Mouse (Mus musculus) liver, postnatal 0 days (tissue): ENCODE measurements at regions not wholly inside any gene's neighbourhood (a gene's known extent, or its start where the extent isn't known, plus 50 kb on each side); places are given as distances from the start of the nearest gene placed in this dataset.
A peak's percentile ranks its signal among the peaks of the same experiment; 100 is the strongest.

Source experiments
- ATAC-seq: fragments of 200-750 bp; cut with Nextera tagmentation; 2 replicates; pipeline ENCODE4 v1.8.0; 2017; ENCODE audit warnings: mild to moderate bottlenecking, moderate library complexity
- DNase-seq: peaks from one replicate; pipeline ENCODE4 v3.0.0-alpha.2; 2016
- H3K27ac ChIP-seq: fragments of 300-500 bp; sonication (generic); 2 replicates; pipeline ENCODE4 v1.5.1; 2014; ENCODE audit warnings: antibody characterized with exemption, moderate library complexity, mild to moderate bottlenecking, low read depth
- H3K27me3 ChIP-seq: fragments of 300-500 bp; sonication (generic); 2 replicates; pipeline ENCODE4 v1.6.1; 2014; ENCODE audit warnings: low read length, control low read depth, mixed read lengths; ENCODE audit not compliant: insufficient read depth
- H3K36me3 ChIP-seq: fragments of 300-500 bp; sonication (generic); replicated peaks from 2 replicates; pipeline ENCODE4 v1.6.1; 2014; ENCODE audit warnings: mild to moderate bottlenecking, control low read depth, low read length, moderate library complexity, mixed read lengths; ENCODE audit not compliant: insufficient read depth
- H3K4me1 ChIP-seq: fragments of 300-500 bp; sonication (generic); 2 replicates; pipeline ENCODE4 v1.6.1; 2014; ENCODE audit warnings: antibody characterized with exemption, mild to moderate bottlenecking, control low read depth; ENCODE audit not compliant: insufficient read depth
- H3K4me2 ChIP-seq: fragments of 300-500 bp; sonication (generic); 2 replicates; pipeline ENCODE4 v1.6.1; 2014; ENCODE audit warnings: low read depth, mild to moderate bottlenecking, low read length, moderate library complexity, mixed read lengths
- H3K4me3 ChIP-seq: fragments of 300-500 bp; sonication (generic); 2 replicates; pipeline ENCODE4 v1.5.1; 2014; ENCODE audit warnings: low read depth, low read length
- H3K9ac ChIP-seq: fragments of 300-500 bp; sonication (generic); replicated peaks from 2 replicates; pipeline ENCODE4 v1.6.1; 2014; ENCODE audit warnings: mild to moderate bottlenecking, moderate library complexity
- H3K9me3 ChIP-seq: fragments of 300-500 bp; sonication (generic); 2 replicates; pipeline ENCODE4 v1.6.1; 2016; ENCODE audit warnings: mild to moderate bottlenecking, control low read depth, low read length, mixed read lengths
- CTCF ChIP-seq: sonication (generic); IDR thresholded peaks from 2 replicates; pipeline ENCODE4 v1.5.1; 2016; ENCODE audit warnings: antibody characterized with exemption, low read depth
- EP300 ChIP-seq: IDR thresholded peaks from 2 replicates; pipeline ENCODE4 v1.6.1; 2016; ENCODE audit warnings: antibody characterized with exemption, low read depth, mild to moderate bottlenecking
- WGBS: fragments of 180-500 bp; shearing (Covaris S2); extraction: QIAGEN DNeasy Blood & Tissue Kit; methylation state at CpG from one replicate; pipeline ENCODE4 v1.1.7; 2014; ENCODE audit not compliant: insufficient replicate concordance; 5-methylcytosine and 5-hydroxymethylcytosine counted together

GRCm38 (mm10) chr8:112933815-112934214, 364.0 kb downstream of the Cntnap4 start:
- Histone ChIP-seq H3K4me2 (no peak overlapping the region), H3K4me3 (no peak overlapping the region), H3K27ac (no peak overlapping the region), H3K9me3 (no peaks in the 10 kb centered on the region; the same call in 1 of the 2 replicates), H3K36me3 (no peaks in the 10 kb centered on the region), H3K27me3 (no peaks in the 10 kb centered on the region), H3K9ac (no peak overlapping the region), H3K4me1 (no peaks in the 10 kb centered on the region)
- ATAC-seq (no peak), DNase-seq (no peak)
- 69% methylated on average over 2 of the region's 2 CpGs for WGBS
- no peak for TF ChIP-seq EP300
- TF ChIP-seq CTCF = no peak

GRCm38 (mm10) chr8:112935411-112935810, 365.6 kb downstream of the Cntnap4 start:
- DNase-seq = no peak
- TF ChIP-seq CTCF = no peak
- WGBS = 77% methylated on average over 3 of the region's 3 CpGs

GRCm38 (mm10) chr8:112935897-112936719, 366.3 kb downstream of the Cntnap4 start:
- TF ChIP-seq CTCF (no peak), EP300 (no peak)
- no peaks in the 10 kb centered on the region for H3K9me3 ChIP-seq
- ATAC-seq = no peak
- H3K27ac ChIP-seq = no peak overlapping the region
- H3K36me3 ChIP-seq = no peaks in the 10 kb centered on the region
- no peaks in the 10 kb centered on the region for H3K27me3 ChIP-seq
- WGBS = 76% methylated on average over 9 of the region's 9 CpGs
- no peak overlapping the region for H3K4me2 ChIP-seq
- DNase-seq = no peak
- H3K4me1 ChIP-seq = no peaks in the 10 kb centered on the region
- no peak overlapping the region for H3K9ac ChIP-seq
- H3K4me3 ChIP-seq = no peak overlapping the region

More at GRCm38 (mm10) chr8:112935411-112935810, 365.6 kb downstream of the Cntnap4 start:
- no peaks in the 10 kb centered on the region for H3K27me3 ChIP-seq
- H3K36me3 ChIP-seq = no peaks in the 10 kb centered on the region
- no peak overlapping the region for H3K27ac ChIP-seq
- no peak overlapping the region for H3K4me3 ChIP-seq
- H3K4me2 ChIP-seq = no peak overlapping the region
- no peaks in the 10 kb centered on the region for H3K4me1 ChIP-seq
- H3K9me3 ChIP-seq = no peaks in the 10 kb centered on the region
- no peak for ATAC-seq
- no peak overlapping the region for H3K9ac ChIP-seq

GRCm38 (mm10) chr8:112972418-112972817, 402.6 kb downstream of the Cntnap4 start:
- H3K27ac ChIP-seq = no peak overlapping the region
- H3K9ac ChIP-seq = no peak overlapping the region
- DNase-seq (peak; percentile 56), ATAC-seq (no peak)
- H3K4me2 ChIP-seq = no peak overlapping the region
- no peaks in the 10 kb centered on the region for H3K27me3 ChIP-seq
- no peak overlapping the region for H3K4me3 ChIP-seq
- WGBS = 8% methylated on average over 6 of the region's 6 CpGs
- no peaks in the 10 kb centered on the region for H3K9me3 ChIP-seq
- no peaks in the 10 kb centered on the region for H3K36me3 ChIP-seq
- no peaks in the 10 kb centered on the region for H3K4me1 ChIP-seq
- no peak for TF ChIP-seq EP300
- peak; percentile 65 for TF ChIP-seq CTCF

- no peak overlapping the region for H3K4me2 ChIP-seq
- H3K36me3 ChIP-seq = no peaks in the 10 kb centered on the region
- no peak overlapping the region for H3K9ac ChIP-seq
- 62% methylated on average over 2 of the region's 2 CpGs for WGBS
- no peak overlapping the region for H3K4me3 ChIP-seq
- ATAC-seq (no peak), DNase-seq (no peak)
- no peaks in the 10 kb centered on the region for H3K9me3 ChIP-seq
- no peak overlapping the region for H3K27ac ChIP-seq
- TF ChIP-seq EP300 (no peak), CTCF (no peak)
- H3K4me1 ChIP-seq = no peaks in the 10 kb centered on the region
- no peaks in the 10 kb centered on the region for H3K27me3 ChIP-seq
These were observed 405.9 kb downstream of the Cntnap4 start for GRCm38 (mm10) chr8:112975734-112976133.

- no peak for DNase-seq
- TF ChIP-seq CTCF (no peak), EP300 (no peak)
These were observed 406.5 kb downstream of the Cntnap4 start for GRCm38 (mm10) chr8:112976312-112976711.

More at GRCm38 (mm10) chr8:112976312-112976711, 406.5 kb downstream of the Cntnap4 start:
- no peak overlapping the region for H3K27ac ChIP-seq
- H3K9me3 ChIP-seq = no peaks in the 10 kb centered on the region
- ATAC-seq = no peak
- H3K9ac ChIP-seq = no peak overlapping the region
- no peak overlapping the region for H3K4me2 ChIP-seq
- no peaks in the 10 kb centered on the region for H3K36me3 ChIP-seq
- no peaks in the 10 kb centered on the region for H3K4me1 ChIP-seq
- H3K4me3 ChIP-seq = no peak overlapping the region
- H3K27me3 ChIP-seq = no peaks in the 10 kb centered on the region
- WGBS = 73% methylated on average over 2 of the region's 2 CpGs
